Mouse (Mus musculus) heart, postnatal 0 days (tissue): Measurements from ENCODE around the gene Ccnb1ip1. TPM values are rescaled to one million over a fixed set of nuclear protein-coding genes. Genes with fewer than 3 reads are reported as not detected.
"Not testable (repeated sequence)": the region's sequence is repeated elsewhere in the genome, so short reads cannot be mapped to it uniquely, and the experiment has no call there.

Source experiments
- ATAC-seq: fragments of 200-750 bp; cut with Nextera tagmentation; 2 replicates; pipeline ENCODE4 v1.8.0; 2017; ENCODE audit warnings: low read depth, moderate number of reproducible peaks, moderate library complexity; ENCODE audit not compliant: insufficient read depth
- DNase-seq: peaks from one replicate; pipeline ENCODE4 v3.0.0-alpha.2; 2016; ENCODE audit warnings: low spot score
- H3K27ac ChIP-seq: fragments of 300-500 bp; sonication (generic); 2 replicates; pipeline ENCODE4 v1.5.1; 2014; ENCODE audit warnings: low read depth, mild to moderate bottlenecking
- H3K27me3 ChIP-seq: fragments of 300-500 bp; sonication (generic); 2 replicates; pipeline ENCODE4 v1.6.1; 2014; ENCODE audit warnings: low read length, mixed read lengths; ENCODE audit not compliant: control insufficient read depth, insufficient read depth
- H3K36me3 ChIP-seq: fragments of 300-500 bp; sonication (generic); replicated peaks from 2 replicates; pipeline ENCODE4 v1.6.1; 2014; ENCODE audit warnings: low read length, mixed read lengths; ENCODE audit not compliant: control insufficient read depth, insufficient read depth
- H3K4me1 ChIP-seq: fragments of 300-500 bp; sonication (generic); 2 replicates; pipeline ENCODE4 v1.6.1; 2014; ENCODE audit warnings: antibody characterized with exemption; ENCODE audit not compliant: control insufficient read depth, insufficient read depth
- H3K4me2 ChIP-seq: fragments of 300-500 bp; sonication (generic); 2 replicates; pipeline ENCODE4 v1.6.1; 2014; ENCODE audit warnings: low read depth, mild to moderate bottlenecking, low read length, moderate library complexity
- H3K4me3 ChIP-seq: fragments of 300-500 bp; sonication (generic); 2 replicates; pipeline ENCODE4 v1.5.1; 2014; ENCODE audit warnings: low read depth, low read length
- H3K9ac ChIP-seq: fragments of 300-500 bp; sonication (generic); replicated peaks from 2 replicates; pipeline ENCODE4 v1.6.1; 2014; ENCODE audit warnings: low read depth, low read length, mixed read lengths
- H3K9me3 ChIP-seq: fragments of 300-500 bp; sonication (generic); replicated peaks from 2 replicates; pipeline ENCODE4 v1.6.1; 2016; ENCODE audit warnings: low read length; ENCODE audit not compliant: control insufficient read depth
- CTCF ChIP-seq: IDR thresholded peaks from 2 replicates; pipeline ENCODE4 v1.5.1; 2016; ENCODE audit warnings: antibody characterized with exemption, control low read depth, low read depth
- EP300 ChIP-seq: IDR thresholded peaks from 2 replicates; pipeline ENCODE4 v1.6.1; 2016; ENCODE audit warnings: antibody characterized with exemption, low read depth
- WGBS: fragments of 180-500 bp; shearing (Covaris S2); extraction: QIAGEN DNeasy Blood & Tissue Kit; methylation state at CpG from one replicate; pipeline ENCODE4 v1.1.7; 2014; 5-methylcytosine and 5-hydroxymethylcytosine counted together
- polyA plus RNA-seq: library from polyadenylated mRNA; unstranded; fragments of >200 nt; fragmentation: Nextera tagmentation; extraction: Ambion mirVana; gene quantifications from 2 replicates; pipeline ENCODE4 v1.2.1, GENCODE M21; 2015
- total RNA-seq: library from RNA; depleted of rRNA; stranded (reverse); fragments of >200 nt; gene quantifications from 2 replicates; pipeline ENCODE4 v1.2.3, GENCODE M21; 2014; ENCODE audit warnings: low replicate concordance

The Ccnb1ip1 gene
- total and polyA plus RNA-seq, 2 experiments from 2014 or later: not detected

DNA sequence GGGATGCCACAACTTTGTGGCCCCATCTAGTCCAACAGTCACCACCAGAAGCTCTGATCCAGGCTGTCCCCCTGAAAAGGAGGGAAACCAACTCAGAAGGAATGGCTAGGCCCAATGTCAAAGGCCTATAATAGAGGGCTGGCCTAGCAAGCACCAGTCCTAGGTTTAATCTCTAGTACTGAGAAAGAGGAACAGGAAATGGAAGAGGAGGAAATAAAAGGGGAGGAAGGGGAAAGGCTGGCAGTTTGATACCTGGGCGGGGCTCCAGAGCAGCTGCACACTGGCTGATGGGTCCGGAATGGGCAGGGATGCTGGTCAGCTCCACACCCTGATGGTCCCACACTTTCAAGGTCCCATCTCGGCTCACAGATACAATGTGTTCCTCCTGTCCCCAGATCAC is 22.3 kb upstream of the Ccnb1ip1 start:
- no peak for TF ChIP-seq CTCF
- TF ChIP-seq EP300: no peak
- no peak overlapping the region for H3K4me2 ChIP-seq
- no peak overlapping the region for H3K4me3 ChIP-seq
- no peaks in the 10 kb centered on the region for H3K27me3 ChIP-seq
- H3K36me3 ChIP-seq: peaks cover 47% of the 10 kb centered on the region
- no peak overlapping the region for H3K9ac ChIP-seq
- no peaks in the 10 kb centered on the region for H3K4me1 ChIP-seq
- H3K27ac ChIP-seq: no peak overlapping the region
- no peaks in the 10 kb centered on the region for H3K9me3 ChIP-seq
- ATAC-seq (no peak), DNase-seq (no peak)
- 86% methylated on average over 3 of the region's 3 CpGs for WGBS

DNA sequence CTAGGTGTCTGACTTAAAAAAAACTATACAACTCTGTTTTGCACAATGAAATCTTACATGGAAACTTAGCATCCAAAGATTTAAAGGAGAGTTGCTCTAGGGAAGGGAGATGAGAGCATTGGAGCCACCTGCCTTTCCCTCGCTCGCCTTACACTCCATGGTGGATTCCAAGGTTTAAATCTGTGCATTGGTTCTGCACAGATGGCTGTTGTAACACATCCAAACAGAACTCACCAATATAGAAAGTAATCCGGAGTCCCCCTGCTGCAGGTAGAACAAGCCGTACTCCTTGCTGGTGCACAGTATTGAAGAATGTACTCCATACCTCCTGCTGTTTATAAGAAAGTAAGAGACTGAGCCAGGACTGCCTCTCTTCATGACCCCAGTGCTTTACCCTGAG is 19.0 kb upstream of the Ccnb1ip1 start:
- Histone ChIP-seq H3K9ac (no peak overlapping the region), H3K4me3 (no peak overlapping the region), H3K4me1 (no peaks in the 10 kb centered on the region), H3K27ac (no peak overlapping the region), H3K27me3 (no peaks in the 10 kb centered on the region), H3K4me2 (no peak overlapping the region), H3K9me3 (no peaks in the 10 kb centered on the region), H3K36me3 (peaks cover 64% of the 10 kb centered on the region)
- 91% methylated on average over 4 of the region's 4 CpGs for WGBS
- DNase-seq: no peak
- no peak for TF ChIP-seq EP300
- no peak for ATAC-seq

GRCm38 (mm10) chr14:50824219-50824618 is 16.7 kb upstream of the Ccnb1ip1 start:
- no peaks in the 10 kb centered on the region for H3K4me1 ChIP-seq
- H3K9ac ChIP-seq: no peak overlapping the region
- H3K9me3 ChIP-seq: no peaks in the 10 kb centered on the region
- no peak for ATAC-seq
- H3K27me3 ChIP-seq: no peaks in the 10 kb centered on the region
- peaks cover 65% of the 10 kb centered on the region for H3K36me3 ChIP-seq
- no peak overlapping the region for H3K4me3 ChIP-seq
- WGBS: 81% methylated on average over 9 of the region's 9 CpGs
- H3K4me2 ChIP-seq: no peak overlapping the region
- no peak overlapping the region for H3K27ac ChIP-seq
- TF ChIP-seq CTCF (no peak), EP300 (no peak)
- no peak for DNase-seq

GRCm38 (mm10) chr14:50823240-50823639 is 15.7 kb upstream of the Ccnb1ip1 start:
- no peaks in the 10 kb centered on the region for H3K4me1 ChIP-seq
- no peaks in the 10 kb centered on the region for H3K9me3 ChIP-seq
- ATAC-seq (no peak), DNase-seq (no peak)
- no peak overlapping the region for H3K9ac ChIP-seq
- H3K4me3 ChIP-seq: no peak overlapping the region
- H3K36me3 ChIP-seq: peaks cover 67% of the 10 kb centered on the region
- no peak overlapping the region for H3K27ac ChIP-seq
- no peak for TF ChIP-seq EP300
- TF ChIP-seq CTCF: no peak
- H3K4me2 ChIP-seq: no peak overlapping the region
- 71% methylated on average over 2 of the region's 2 CpGs for WGBS
- H3K27me3 ChIP-seq: no peaks in the 10 kb centered on the region

- Histone ChIP-seq H3K4me1 (peaks cover 5% of the 10 kb centered on the region; the same call in 1 of the 2 replicates), H3K4me2 (no peak overlapping the region), H3K27me3 (no peaks in the 10 kb centered on the region), H3K36me3 (peaks cover 61% of the 10 kb centered on the region), H3K4me3 (no peak overlapping the region), H3K9ac (no peak overlapping the region), H3K9me3 (no peaks in the 10 kb centered on the region), H3K27ac (no peak overlapping the region)
- 88% methylated on average over 2 of the region's 2 CpGs for WGBS
- TF ChIP-seq EP300 (no peak), CTCF (no peak)
- DNase-seq (no peak), ATAC-seq (no peak)
Observed at GRCm38 (mm10) chr14:50813060-50813459, 5.5 kb upstream of the Ccnb1ip1 start.

DNA sequence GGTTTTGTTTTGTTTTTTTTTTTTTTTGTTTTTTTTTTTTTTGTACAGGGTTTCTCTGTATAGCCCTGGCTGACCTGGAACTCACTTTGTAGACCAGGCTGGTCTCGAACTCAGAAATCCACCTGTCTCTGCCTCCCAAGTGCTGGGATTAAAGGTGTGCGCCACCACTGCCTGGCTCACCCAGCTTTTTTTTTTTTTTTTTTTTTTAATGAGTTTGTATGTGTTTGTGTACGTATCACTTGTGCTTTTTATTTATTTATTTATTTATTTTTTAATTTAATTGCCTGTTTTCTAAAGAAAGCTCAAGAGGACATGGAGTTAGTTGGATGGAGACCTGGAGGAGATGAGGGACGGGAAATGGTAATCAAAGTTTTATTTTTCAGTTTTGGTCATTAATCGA is 1.1 kb downstream of the Ccnb1ip1 start:
- H3K9ac ChIP-seq, H3K36me3 ChIP-seq, H3K9me3 ChIP-seq, ATAC-seq, H3K4me1 ChIP-seq, DNase-seq, H3K4me3 ChIP-seq, H3K27ac ChIP-seq, H3K27me3 ChIP-seq: not testable (repeated sequence)
- 91% methylated on average over 5 of the region's 5 CpGs for WGBS
- H3K4me2 ChIP-seq: peak overlapping the region; percentile 72; the same call in 1 of the 2 replicates
